Mouse (Mus musculus): ENCODE measurements around the gene U2af2.

DNA sequence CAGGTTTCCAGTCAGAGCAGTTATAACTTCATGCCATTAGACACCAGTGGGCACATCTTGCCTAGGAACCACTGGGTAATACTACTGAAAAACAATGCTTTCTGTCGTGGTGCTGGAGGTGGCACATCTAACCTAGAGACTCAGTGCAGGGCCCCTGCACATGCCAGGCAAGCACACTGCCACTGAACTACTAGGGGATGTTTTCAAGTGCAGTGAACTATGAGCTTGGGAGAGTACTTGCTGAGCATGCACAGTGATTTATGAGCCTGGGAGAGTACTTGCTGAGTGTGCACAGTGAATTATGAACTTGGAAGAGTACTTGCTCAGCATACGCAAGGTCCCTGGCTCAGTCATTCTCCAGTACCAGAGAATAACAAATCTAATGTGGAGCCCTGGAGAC, 40.6 kb downstream of the U2af2 start:
- no peak for TF ChIP-seq ZNF384 (IDR thresholded peaks at IDR 0.05; ENCODE audit: low read depth, low read length)
- TF ChIP-seq CHD2 (IDR thresholded peaks at IDR 0.05; ENCODE audit: low read depth, low read length) = no peak
- no peak for TF ChIP-seq HCFC1 (IDR thresholded peaks at IDR 0.05; ENCODE audit: borderline replicate concordance, insufficient read depth, low read length)
- TF ChIP-seq ZC3H11A (IDR thresholded peaks at IDR 0.05; ENCODE audit: borderline replicate concordance, low read depth, low read length) = no peak

Measured in ES-E14 (cell line).